Mouse (Mus musculus): ENCODE results near the gene Lrfn2.

The Lrfn2 gene

DNA sequence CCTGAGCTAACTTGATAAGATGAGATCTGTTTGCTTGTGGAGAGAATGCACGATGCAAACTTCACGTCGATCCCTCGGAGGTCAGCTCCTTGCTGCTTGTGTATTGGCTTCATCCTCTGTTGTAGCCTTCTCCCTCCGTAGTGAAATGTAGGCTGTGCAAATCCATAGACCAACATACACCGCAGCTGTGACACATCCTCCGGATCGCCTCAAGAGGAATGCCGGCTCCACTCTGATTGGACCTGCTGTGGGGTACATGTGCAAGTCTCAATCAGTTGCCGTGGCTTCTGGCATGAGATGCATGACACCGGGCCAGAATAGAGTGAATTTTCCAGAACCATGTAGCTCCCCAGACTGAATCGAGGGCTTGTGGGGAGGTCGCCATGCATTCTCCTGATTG lies 36.1 kb downstream of the Lrfn2 start:
- DNase-seq (ENCODE audit: low read depth): no peak

- DNase-seq (ENCODE audit: low read depth): no peak
These were observed 39.1 kb downstream of the Lrfn2 start for GRCm38 (mm10) chr17:48971296-48971695.

DNA sequence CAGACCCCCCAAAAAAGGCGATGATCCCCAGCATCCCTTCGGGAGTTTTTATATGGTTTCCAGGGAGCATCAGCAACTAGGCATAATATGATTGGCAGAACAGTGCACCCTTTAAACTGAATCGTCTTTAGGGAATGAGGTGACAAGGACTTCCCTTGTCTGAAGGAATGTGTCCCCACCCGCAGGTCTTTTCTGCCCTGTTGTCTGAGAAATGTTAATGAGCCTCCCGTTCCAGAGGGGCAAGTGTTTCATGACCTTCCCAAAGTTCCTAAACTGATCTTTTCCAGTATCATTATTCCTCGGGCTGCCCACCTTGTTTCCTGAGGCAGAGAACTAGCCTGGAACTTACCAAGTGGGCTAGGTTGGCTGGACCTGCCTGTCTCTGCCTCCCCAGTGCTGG lies 40.7 kb downstream of the Lrfn2 start:
- DNase-seq (ENCODE audit: low read depth): no peak

DNA sequence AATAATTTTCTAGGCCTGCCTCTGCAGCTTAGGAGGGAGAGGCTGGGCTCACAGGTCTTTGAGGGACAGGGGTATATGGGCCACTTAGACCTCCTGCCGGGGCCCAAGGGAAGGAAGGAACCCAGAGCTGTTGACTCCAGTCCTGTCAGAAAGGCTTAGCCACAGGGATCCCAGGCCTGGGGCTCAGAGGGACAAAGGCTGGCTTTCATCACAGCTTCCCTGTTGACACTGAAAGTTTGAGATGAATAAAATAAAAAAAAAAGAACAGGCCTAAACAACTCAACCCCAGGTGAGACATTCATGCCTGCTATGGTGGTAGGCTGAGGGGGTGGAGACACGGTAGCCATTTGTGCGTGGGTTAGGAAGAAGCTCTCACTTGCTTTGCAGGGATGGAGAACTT lies 41.2 kb downstream of the Lrfn2 start:
- no peak for DNase-seq (ENCODE audit: low read depth)

DNA sequence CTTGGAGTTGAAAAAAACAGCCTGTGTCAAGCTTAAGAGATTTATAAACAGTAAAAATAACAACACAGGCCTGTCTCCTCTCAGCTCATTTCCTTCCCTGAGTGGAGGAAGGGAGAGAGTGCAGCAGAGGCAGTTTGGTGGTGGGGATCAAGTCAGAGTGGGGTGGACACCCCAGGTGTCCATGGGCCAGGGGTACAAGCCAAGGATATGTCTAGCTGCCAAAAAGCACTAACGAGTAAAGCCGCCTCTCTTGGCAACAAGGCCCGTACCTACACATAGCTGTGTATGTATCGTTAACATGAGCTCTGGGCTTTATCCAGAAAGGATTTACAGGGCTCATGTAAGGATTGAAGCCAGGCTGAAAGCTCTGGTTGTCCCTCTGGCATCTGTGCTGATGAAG lies 42.9 kb downstream of the Lrfn2 start:
- DNase-seq (ENCODE audit: low read depth): no peak

DNA sequence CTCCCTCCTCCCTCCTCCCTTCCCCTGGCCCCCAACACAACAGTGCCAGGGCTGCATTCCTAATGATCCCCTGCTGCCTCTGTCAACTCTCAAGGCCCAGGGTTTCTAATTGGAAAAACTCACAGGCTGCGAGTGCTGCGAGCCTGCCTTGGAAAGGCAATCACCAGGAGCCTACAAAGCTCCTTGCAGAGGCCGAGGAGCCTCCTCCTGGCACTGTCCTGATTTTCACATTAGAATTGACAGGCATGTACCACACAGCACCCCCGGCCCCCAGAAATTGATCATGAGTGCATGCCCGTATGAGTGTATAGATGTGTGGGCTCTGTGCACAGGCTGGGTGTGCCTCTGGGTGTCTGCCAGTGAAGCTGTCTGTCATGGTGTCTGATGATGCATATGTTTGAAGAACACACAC lies 44.4 kb downstream of the Lrfn2 start:
- DNase-seq (ENCODE audit: low read depth): no peak

DNA sequence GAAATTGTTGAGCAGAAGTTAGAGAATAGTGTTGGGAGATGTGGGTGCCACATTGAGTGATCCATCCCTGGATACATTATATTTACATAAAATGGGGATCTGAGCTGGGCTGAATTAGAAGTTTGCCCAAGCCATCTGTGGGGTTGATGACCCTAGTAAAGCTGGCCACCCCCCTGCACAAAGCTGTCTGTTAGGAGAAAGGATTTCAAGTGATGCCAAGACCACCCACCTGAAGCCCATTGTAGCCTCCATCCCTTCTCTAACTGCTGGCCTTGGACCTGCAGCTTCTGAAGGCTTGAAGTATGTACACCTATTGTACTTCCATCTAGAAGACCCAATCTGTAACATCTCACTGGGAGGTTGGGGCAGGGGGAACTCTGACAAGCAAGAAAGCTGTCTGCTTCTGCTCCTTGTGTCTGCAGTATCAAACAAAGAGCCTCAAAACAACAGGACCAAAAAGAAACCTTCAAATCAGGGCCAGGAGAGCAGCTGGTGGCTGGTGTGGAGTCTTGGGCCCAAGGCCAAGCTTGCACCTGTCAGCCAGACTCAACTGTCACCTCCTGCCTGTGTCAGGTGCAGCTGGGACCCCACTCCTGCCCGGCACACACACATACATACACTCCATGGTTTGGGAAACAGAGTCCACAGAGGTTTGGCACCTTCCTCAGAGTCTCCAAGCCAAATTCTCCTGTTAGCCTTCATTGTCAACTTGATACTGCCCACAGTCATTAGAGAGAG lies 63.2 kb downstream of the Lrfn2 start:
- no peak for DNase-seq (ENCODE audit: low read depth)

DNA sequence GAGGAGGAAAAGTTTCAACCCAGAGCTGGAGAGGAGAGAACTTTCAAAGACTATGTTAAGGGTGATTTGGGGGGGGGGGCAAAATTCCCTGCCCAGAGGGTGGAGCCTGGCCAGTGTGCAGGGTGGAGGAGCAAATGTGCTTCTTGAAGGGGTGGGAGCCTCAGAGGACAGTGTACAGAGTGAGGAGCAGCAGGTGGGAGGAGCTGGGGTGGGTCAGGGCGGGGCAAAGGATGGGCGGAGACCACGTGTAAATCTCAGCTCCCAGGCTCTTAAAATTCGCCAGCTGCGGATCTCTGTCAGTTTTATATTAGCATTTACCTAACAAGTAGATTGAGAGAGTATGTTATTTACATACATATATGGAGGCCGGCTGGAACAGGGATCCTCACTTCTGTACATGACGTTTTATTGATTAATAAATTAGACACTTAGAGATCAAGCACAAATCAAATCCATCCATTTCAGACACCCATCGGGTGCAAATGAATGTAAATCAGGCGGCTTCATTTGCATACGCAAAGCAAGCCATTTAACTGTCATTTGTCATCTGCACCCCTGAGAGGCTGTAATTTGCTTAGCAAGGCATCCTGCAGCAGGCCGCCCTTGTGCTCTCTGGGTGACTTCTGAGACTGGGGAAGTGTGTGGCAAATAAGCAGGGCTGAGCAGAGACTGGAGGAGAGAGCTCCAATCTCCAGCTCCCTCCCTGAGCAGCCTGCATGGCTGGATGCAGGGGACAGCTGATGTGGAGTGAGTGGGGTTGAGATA lies 67.5 kb downstream of the Lrfn2 start:
- DNase-seq (ENCODE audit: low read depth): no peak

DNA sequence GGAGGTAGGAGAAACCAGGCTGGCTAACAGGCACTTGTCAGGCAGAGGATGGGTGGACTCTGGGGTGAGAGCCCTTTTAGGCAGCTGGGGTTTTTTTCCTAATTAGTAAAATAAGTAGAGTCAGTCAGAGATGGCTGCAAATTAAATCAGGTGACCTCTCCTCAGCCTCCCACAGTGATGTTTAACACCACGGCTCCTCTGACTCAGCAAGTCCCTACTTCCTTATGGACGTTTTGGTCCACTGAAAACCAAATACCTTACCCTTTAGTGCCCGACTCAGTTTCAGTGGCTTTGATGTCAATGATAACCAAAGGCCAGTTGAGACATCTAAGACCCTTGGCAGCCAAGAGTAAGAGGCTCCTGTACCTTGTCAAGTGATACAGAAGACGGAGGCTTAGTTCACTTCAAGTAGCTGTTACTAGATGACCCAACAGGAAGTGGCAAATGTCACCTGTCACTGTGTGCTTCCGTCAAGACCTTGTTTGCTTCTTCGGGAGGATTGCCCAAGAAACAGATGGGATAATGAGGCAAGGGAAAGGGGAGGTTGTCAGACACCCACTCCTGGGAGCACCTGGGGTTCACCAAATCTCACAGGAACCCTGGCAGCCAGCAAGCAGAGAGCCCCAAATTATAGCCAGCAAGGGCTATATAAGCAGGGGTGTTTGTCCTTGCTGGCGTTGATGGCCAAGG lies 77.3 kb downstream of the Lrfn2 start:
- DNase-seq (ENCODE audit: low read depth): no peak

DNA sequence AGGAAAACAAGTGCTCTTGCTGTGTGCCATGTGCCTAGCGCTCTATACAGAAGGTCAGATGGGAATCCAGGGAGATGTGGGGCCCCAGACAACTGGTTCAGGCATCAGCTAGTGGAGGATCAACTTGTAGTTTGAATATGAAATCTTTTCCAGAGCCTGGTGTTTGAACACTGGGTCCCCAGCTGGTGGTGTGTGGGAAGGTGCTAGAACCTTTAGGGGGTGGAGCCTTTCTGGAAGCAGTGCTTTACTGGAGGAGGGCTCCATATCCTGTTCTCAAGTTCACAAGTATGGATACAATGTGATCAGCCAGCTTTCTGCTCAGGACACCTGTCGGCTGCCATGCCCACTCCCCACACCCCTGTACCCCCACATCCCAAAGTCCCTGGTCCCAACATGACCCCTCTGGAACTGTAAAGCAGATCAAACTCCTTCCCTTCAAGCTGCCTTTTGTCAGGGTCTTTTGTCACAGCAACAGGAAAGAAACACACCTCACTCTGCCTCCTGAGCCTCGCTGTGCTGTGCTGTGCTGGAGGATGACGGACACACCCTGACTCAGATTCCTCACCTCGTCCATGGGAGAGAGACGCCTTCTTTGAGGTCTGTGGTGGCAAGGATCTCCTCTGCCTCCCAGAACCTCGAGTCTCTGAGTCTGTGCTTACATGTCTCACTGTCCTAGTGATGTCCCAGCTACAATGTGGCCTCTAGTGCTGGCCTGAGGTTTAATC lies 81.9 kb downstream of the Lrfn2 start:
- DNase-seq (ENCODE audit: low read depth): no peak

- no peak for DNase-seq (ENCODE audit: low read depth)
These were observed 83.2 kb downstream of the Lrfn2 start for GRCm38 (mm10) chr17:49015368-49015767.

- DNase-seq (ENCODE audit: low read depth): no peak
These were observed 84.0 kb downstream of the Lrfn2 start for GRCm38 (mm10) chr17:49016229-49016628.

- no peak for DNase-seq (ENCODE audit: low read depth)
These were observed 85.5 kb downstream of the Lrfn2 start for GRCm38 (mm10) chr17:49017438-49018415.

DNA sequence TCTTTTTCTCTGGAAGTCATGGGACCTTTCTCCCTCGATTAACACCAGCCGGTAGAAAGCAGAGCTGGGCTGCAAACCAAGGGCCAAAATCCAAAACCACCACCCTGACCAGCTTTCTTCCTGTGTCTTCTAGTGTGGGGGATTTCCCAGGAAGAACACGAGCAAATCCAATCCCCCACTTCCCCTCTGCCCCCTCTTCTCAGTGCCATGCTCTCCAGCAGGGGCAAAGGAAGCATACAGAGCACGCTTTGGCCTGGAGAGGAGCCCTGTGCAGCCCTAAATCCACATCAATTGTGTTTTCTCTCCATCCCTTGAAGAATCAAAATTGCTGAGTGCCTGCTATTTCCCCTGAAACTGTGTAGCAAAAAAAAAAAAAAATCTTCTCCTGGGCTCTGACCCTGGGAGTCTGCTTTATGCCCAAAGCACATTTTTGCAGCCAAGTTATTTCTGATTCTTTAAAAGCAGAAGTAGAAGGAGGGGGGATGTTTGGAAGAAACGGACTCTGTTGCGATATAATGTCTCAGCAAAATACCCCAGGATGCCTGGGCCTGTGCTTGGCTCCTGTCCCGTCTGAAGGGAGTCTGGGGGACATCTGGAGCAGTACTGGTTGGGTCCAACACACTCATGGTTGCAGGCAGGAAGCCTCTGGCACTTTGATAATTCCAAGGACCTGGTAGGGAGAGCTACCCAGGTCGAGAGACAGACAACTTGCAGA lies 86.8 kb downstream of the Lrfn2 start:
- no peak for DNase-seq (ENCODE audit: low read depth)

DNA sequence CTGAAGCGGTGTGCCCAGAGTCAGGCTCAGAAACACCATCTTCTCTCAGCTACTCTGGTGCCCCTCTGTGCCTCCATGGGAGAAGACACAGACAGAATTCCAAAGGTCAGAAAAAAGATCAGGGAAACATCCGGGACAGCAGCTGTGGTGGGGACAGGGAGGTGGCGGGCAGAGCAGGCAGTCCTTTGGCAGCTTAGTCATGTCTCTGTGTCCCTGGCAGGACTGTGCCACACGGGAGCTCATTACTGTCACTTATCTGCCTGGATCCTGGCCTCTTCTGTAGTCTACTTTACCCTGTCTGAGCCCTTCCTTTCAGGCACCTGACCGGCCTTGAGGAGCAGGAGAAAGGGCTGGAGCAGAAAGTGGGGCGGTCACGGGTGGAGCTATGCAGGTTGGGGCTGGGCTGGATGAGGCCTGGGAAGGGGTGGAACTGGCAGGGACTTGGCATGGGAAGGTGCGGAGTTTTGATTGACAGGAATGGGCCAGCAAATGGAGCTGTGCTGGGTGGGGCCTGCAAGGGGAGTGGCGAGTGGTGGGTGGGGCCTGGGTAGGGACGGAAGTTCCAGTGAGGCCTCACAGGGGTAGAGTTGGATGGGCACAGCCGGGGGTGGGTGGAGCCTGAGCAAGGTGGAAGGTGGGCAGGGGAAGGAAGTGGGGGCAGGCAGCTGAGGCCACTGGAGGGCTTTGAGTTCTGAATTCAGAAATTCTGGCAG lies 97.5 kb downstream of the Lrfn2 start:
- no peak for DNase-seq (ENCODE audit: low read depth)

- no peak for DNase-seq (ENCODE audit: low read depth)
These were observed 98.1 kb downstream of the Lrfn2 start for GRCm38 (mm10) chr17:49030269-49030615.

DNA sequence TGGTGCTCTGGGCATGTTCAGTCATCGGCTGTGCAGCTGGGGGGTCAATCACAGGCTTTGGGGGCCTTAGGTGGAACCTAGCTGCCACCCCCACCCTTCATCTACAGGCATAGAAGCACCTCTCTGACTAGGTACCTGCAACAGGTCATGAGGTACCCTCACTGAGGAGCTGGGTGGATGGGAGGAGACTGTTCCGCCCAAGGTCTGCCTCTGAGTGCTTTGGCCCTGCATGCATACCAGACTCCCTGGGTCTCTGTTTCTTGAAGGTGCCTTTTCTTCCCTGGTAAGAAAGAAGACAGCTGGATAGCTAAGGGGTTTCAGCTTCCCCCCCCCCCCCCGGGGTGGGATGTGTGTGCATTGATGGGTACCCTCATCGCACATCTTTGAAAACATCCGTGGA lies 98.7 kb downstream of the Lrfn2 start:
- DNase-seq (ENCODE audit: low read depth): no peak

DNA sequence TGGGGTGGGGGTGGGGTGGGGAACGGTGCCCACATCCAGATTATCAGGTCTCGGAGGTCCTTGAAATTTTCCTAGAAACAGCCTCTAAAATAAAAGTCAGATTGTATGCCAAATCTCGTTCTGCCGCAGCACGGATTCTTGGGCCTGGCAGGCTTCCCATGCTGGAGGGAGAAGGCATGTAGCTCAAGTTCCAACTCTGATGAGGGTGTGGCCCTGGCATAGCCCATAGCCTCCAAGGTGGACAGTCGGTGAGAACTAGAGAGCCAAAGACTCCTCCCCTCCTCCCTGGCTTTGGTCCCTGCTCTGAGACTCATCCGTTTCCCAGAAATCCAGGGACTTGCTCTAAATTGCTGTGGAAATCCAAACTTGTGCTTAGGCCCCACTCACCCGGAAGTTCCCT lies 99.6 kb downstream of the Lrfn2 start:
- DNase-seq (ENCODE audit: low read depth): no peak

- DNase-seq (ENCODE audit: low read depth): no peak
These were observed 101.1 kb downstream of the Lrfn2 start for GRCm38 (mm10) chr17:49033276-49033675.

GRCm38 (mm10) chr17:49033686-49034250 lies 101.6 kb downstream of the Lrfn2 start:
- no peak for DNase-seq (ENCODE audit: low read depth)
